Mouse (Mus musculus) bone marrow macrophage, adult 2 months (primary cell): ENCODE results near the gene Camkmt.

Source experiments
- CTCF ChIP-seq: IDR thresholded peaks from 2 replicates; pipeline ENCODE4 v1.5.1; 2012; ENCODE audit warnings: low read depth, mild to moderate bottlenecking, low read length, moderate library complexity
- POLR2A ChIP-seq: IDR thresholded peaks from 2 replicates; pipeline ENCODE4 v1.6.1; 2012; ENCODE audit warnings: mild to moderate bottlenecking, low read depth, low read length, borderline replicate concordance

DNA sequence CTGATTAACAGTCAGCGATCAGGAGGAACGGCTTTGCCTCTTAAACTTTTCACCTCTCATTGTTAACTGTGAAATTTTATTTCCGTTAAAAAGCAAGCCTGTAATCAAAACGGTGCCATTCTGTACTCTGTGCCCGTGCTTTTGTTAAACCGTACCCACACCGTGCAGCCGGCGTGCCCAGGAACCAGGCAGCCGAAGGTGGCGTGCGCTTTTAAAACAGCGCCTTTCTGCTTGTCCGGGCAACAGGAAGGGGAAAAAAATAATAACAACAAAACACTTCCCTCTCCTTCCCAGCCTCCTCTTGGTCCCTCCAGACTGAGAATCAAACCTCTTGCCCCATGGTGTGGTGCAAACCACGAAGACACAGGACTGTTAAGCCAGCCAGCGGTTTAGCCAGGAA, 364.7 kb downstream of the Camkmt start:
- TF ChIP-seq POLR2A (no peak), CTCF (no peak)
